Mouse (Mus musculus) hindbrain, postnatal 0 days (tissue): Measurements from ENCODE around the gene Mmp23. TPM values are rescaled to one million over a fixed set of nuclear protein-coding genes. Genes with fewer than 3 reads are reported as not detected.

Experiments used
- ATAC-seq: fragments of 200-750 bp; cut with Nextera tagmentation; 2 replicates; pipeline ENCODE4 v1.8.0; 2017; ENCODE audit warnings: mild to moderate bottlenecking, moderate TSS enrichment, moderate library complexity
- DNase-seq: peaks from one replicate; pipeline ENCODE4 v3.0.0-alpha.2; 2015; ENCODE audit warnings: low spot score
- H3K27ac ChIP-seq: fragments of 300-500 bp; sonication (generic); 2 replicates; pipeline ENCODE4 v1.5.1; 2014; ENCODE audit warnings: mild to moderate bottlenecking
- H3K27me3 ChIP-seq: fragments of 300-500 bp; sonication (generic); 2 replicates; pipeline ENCODE4 v1.6.1; 2014; ENCODE audit warnings: low read length, mixed read lengths; ENCODE audit not compliant: insufficient read depth
- H3K36me3 ChIP-seq: fragments of 300-500 bp; sonication (generic); 2 replicates; pipeline ENCODE4 v1.6.1; 2014; ENCODE audit warnings: low read length, mixed read lengths; ENCODE audit not compliant: insufficient read depth
- H3K4me1 ChIP-seq: fragments of 300-500 bp; sonication (generic); 2 replicates; pipeline ENCODE4 v1.6.1; 2014; ENCODE audit warnings: antibody characterized with exemption, low read length, mixed read lengths; ENCODE audit not compliant: insufficient read depth
- H3K4me2 ChIP-seq: fragments of 300-500 bp; sonication (generic); 2 replicates; pipeline ENCODE4 v1.6.1; 2014; ENCODE audit warnings: low read depth, mild to moderate bottlenecking, low read length, moderate library complexity, mixed read lengths
- H3K4me3 ChIP-seq: fragments of 300-500 bp; sonication (generic); 2 replicates; pipeline ENCODE4 v1.5.1; 2014; ENCODE audit warnings: low read length
- H3K9ac ChIP-seq: fragments of 300-500 bp; sonication (generic); replicated peaks from 2 replicates; pipeline ENCODE4 v1.6.1; 2014; ENCODE audit warnings: mild to moderate bottlenecking, low read length, moderate library complexity, mixed read lengths
- H3K9me3 ChIP-seq: fragments of 300-500 bp; sonication (generic); 2 replicates; pipeline ENCODE4 v1.6.1; 2016; ENCODE audit warnings: low read length, mixed read lengths
- CTCF ChIP-seq: IDR thresholded peaks from 2 replicates; pipeline ENCODE4 v1.5.1; 2016; ENCODE audit warnings: antibody characterized with exemption, control low read depth, low read depth
- WGBS: fragments of 180-500 bp; shearing (Covaris S2); extraction: QIAGEN DNeasy Blood & Tissue Kit; methylation state at CpG from one replicate; pipeline ENCODE4 v1.1.7; 2014; 5-methylcytosine and 5-hydroxymethylcytosine counted together
- polyA plus RNA-seq: library from polyadenylated mRNA; unstranded; fragments of >200 nt; fragmentation: Nextera tagmentation; extraction: Ambion mirVana; gene quantifications from 2 replicates; pipeline ENCODE4 v1.2.1, GENCODE M21; 2015
- total RNA-seq: library from RNA; depleted of rRNA; stranded (reverse); fragments of >200 nt; gene quantifications from 2 replicates; pipeline ENCODE4 v1.2.3, GENCODE M21; 2014

Gene Mmp23
- total and polyA plus RNA-seq, 2 experiments from 2014 or later, result 5.7 to 13.5 TPM

DNA sequence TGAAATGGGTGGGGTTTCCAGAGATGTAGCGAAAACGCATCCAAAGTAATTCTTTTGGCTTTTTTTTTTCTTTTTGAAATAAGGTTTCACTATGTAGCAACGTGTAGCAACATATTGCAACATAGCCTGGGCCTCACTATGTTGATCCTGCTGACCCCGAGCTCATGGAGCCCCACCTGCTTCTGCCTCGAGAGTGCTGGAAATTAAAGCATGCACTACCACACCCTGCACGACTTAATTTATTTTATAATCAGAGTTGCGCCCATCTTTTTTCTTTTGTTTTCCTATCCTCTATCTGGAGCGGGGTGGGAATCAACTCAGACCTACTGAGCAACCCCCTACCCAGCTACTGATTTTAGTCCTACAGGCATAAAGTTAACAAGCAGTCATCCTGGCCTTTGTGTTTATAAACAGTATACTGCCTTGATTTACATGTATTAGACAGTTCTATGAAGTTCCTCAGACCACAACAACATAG is 16.5 kb upstream of the Mmp23 start:
- TF ChIP-seq CTCF, result no peak
- no peak for ATAC-seq
- H3K4me3 ChIP-seq, result peak overlapping the region; percentile 90
- no peak for DNase-seq
- 1% methylated on average over 8 of the region's 8 CpGs for WGBS
- H3K9ac ChIP-seq, result peak overlapping the region; percentile 82
- H3K27me3 ChIP-seq, result no peaks in the 10 kb centered on the region
- H3K27ac ChIP-seq, result peak overlapping the region; percentile 88; the same call in 1 of the 2 replicates
- peak overlapping the region; percentile 88 for H3K4me2 ChIP-seq
- no peaks in the 10 kb centered on the region for H3K9me3 ChIP-seq
- no peaks in the 10 kb centered on the region; the same call in 1 of the 2 replicates for H3K36me3 ChIP-seq
- peaks cover 5% of the 10 kb centered on the region; the same call in 1 of the 2 replicates for H3K4me1 ChIP-seq

DNA sequence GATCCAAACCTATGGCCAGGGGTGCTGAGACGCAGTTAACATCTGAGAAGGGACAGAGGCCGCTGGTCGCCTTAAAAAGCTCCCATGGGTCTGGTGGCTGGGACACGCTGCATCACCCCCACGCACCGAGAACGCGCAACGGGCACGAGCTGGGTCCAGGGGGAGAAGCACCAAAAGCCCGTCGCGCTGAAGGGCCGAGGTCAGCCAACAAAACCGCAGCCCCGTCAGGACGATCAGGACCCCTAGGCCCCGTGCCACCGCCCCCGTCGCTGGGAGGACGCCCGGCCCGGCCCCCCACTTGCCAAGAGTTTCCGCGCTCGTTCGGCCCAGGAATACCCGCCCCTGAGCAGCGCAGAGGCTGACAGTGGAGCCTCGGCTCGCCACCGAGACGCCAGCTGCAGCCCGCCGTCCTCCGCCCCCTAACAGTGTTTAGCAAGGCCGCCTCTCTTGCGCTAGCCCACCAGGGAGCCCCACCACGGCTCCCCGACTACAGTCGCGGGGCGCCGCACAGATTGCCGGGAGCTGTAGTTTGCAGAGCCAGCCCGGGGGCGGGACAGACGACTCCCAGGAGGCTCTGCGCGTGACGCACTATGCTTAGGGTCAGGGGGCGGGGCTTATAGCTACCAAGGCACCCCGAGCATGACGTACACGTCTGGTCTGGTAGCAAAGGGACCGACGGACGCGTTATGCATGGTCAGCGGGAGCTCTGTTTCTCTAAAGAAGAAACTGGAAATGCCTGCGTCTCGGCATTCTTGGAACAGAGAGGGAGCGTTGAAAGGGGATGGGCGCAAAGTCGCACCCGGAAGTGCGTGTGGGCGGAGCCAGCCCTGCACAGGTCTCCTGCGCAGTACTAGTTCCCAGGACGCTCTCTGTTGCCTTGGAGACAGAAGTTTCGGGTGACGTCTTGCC is 15.8 kb upstream of the Mmp23 start, which contains the start of gene Mib2:
Mib2 (minus strand) TSS at position 510 of the 909 bp plus-strand sequence.
- Histone ChIP-seq H3K4me3 (peak within 1 kb of the TSS; percentile 90), H3K4me1 (peaks cover 5% of the 10 kb centered on the region; the same call in 1 of the 2 replicates), H3K9me3 (no peaks in the 10 kb centered on the region), H3K27ac (peak within 1 kb of the TSS; percentile 88), H3K4me2 (peak within 1 kb of the TSS; percentile 88), H3K27me3 (no peaks in the 10 kb centered on the region), H3K36me3 (no peaks in the 10 kb centered on the region; the same call in 1 of the 2 replicates), H3K9ac (peak within 1 kb of the TSS; percentile 82)
- DNase-seq, result peak; percentile 99
- ATAC-seq, result peak; percentile 99
- no peak for TF ChIP-seq CTCF
- WGBS, result under 1% methylated on average over 64 of the region's 73 CpGs

DNA sequence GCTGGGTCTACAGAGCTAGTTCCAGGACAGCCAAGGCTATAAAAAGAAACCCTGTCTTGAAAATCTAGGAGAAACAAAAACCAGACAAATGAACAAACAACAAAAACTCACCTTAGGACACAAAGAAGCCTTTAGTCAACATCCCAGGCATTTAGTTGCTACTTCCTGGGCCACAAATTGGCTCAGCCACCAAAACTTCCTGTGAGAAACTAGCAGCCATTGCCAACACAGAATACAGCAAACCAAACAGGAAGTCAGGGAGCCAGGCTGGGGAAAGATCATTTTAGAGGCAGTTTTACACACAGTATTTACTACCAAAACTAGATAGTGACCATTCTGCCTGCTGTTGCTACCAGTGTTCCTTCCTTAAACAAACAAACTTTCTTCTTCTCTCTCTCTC is 13.7 kb upstream of the Mmp23 start:
- ATAC-seq (no peak), DNase-seq (no peak)
- Histone ChIP-seq H3K27me3 (no peaks in the 10 kb centered on the region), H3K9ac (no peak overlapping the region), H3K4me2 (no peak overlapping the region), H3K36me3 (peaks cover 6% of the 10 kb centered on the region; the same call in 1 of the 2 replicates), H3K27ac (no peak overlapping the region), H3K4me3 (no peak overlapping the region), H3K9me3 (no peaks in the 10 kb centered on the region), H3K4me1 (peaks cover 5% of the 10 kb centered on the region; the same call in 1 of the 2 replicates)
- no peak for TF ChIP-seq CTCF

DNA sequence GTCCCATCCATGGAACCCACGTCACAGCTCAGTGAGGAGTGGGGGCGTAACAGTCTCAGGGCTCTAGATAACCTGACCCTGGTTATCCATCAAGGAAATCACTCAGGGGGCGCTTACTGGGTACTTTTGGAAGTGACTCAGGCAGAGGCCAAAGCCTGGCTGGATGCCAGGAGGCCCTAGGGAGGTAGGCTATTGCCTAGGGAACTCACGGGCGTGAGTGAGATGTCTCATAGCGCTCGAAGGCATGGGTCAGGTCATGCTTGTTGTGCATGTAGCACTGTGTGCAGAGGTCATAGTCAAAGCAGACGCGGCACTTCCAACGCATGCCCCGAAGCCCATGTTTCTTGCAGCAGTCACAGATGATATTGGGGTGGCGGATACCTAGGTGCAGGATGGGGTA is 7.5 kb upstream of the Mmp23 start:
- DNase-seq (no peak), ATAC-seq (no peak)
- H3K4me1 ChIP-seq, result no peaks in the 10 kb centered on the region
- H3K9me3 ChIP-seq, result no peaks in the 10 kb centered on the region
- no peak overlapping the region for H3K9ac ChIP-seq
- 69% methylated on average over 12 of the region's 12 CpGs for WGBS
- H3K27me3 ChIP-seq, result 0 out of 2 replicates have a peak, but pooled peaks cover 2% of the 10 kb centered on the region
- peaks cover 15% of the 10 kb centered on the region for H3K36me3 ChIP-seq
- TF ChIP-seq CTCF, result no peak
- H3K4me2 ChIP-seq, result no peak overlapping the region
- no peak overlapping the region for H3K4me3 ChIP-seq
- H3K27ac ChIP-seq, result no peak overlapping the region

DNA sequence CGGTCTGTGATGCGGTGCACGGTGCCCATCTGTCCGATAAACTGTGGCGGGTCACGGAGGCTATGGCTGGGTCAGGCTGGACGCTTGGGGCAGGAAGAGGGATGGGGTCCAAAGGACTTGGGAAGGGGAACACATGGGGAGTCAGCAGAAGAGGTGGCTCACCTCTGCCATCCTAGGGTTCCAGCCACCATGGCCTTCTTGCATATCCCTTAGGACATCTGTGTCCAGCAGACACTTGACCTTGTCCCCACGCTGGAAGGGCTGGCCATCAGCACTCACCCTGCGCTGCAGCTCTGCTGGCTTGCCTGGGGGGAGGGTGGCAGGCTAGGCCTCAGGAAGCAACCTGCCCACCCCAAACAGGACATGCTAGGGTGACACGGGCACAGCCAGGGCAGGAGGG is 5.8 kb upstream of the Mmp23 start:
- peaks cover 16% of the 10 kb centered on the region for H3K36me3 ChIP-seq
- WGBS, result 91% methylated on average over 10 of the region's 10 CpGs

DNA sequence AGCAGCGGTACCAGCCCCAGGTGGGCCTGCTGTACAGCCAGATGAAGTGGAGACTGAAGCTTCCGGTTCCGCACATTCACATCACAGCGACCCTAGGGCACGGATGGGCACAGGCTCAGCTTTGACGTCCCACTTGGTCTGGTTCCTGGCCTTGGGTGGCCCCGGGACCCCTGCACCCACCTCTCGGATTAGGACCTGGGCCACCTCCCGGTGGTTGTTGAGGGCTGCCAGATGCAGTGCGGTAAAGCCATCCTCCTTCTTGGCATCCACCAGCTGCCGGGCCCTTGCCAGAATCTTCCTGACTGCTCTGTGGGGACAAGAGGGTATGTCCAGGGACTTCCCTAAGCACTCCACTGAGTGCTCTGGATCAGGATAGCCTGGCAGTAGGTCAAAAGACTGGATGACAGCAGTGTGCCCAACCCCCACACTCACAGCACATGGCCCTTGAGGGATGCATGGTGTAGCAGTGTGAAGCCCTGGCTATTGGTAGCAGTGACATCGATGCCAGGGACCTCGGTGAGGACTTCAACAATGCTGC is 3.1 kb upstream of the Mmp23 start:
- DNase-seq (no peak), ATAC-seq (no peak)
- Histone ChIP-seq H3K4me3 (no peak overlapping the region), H3K36me3 (peaks cover 15% of the 10 kb centered on the region), H3K9me3 (no peaks in the 10 kb centered on the region), H3K4me1 (peaks cover 10% of the 10 kb centered on the region; the same call in 1 of the 2 replicates), H3K4me2 (no peak overlapping the region), H3K27me3 (peaks cover 17% of the 10 kb centered on the region; the same call in 1 of the 2 replicates), H3K27ac (no peak overlapping the region), H3K9ac (no peak overlapping the region)
- 80% methylated on average over 13 of the region's 13 CpGs for WGBS
- TF ChIP-seq CTCF, result no peak

More for the DNA sequence above, 5.8 kb upstream of the Mmp23 start:
- TF ChIP-seq CTCF, result no peak
- H3K9ac ChIP-seq, result no peak overlapping the region
- H3K9me3 ChIP-seq, result no peaks in the 10 kb centered on the region
- no peak overlapping the region for H3K4me2 ChIP-seq
- no peaks in the 10 kb centered on the region; the same call in 1 of the 2 replicates for H3K4me1 ChIP-seq
- H3K27ac ChIP-seq, result no peak overlapping the region
- peaks cover 11% of the 10 kb centered on the region; the same call in 1 of the 2 replicates for H3K27me3 ChIP-seq
- DNase-seq (no peak), ATAC-seq (no peak)
- no peak overlapping the region for H3K4me3 ChIP-seq
